Mouse (Mus musculus) fibroblast of lung, adult 2 months (primary cell): ENCODE results near the gene Cab39l.
A peak's percentile ranks its signal among the peaks of the same experiment; 100 is the strongest.

Source experiments
- DNase-seq: peaks from one replicate; pipeline ENCODE4 v3.0.0-alpha.2; 2011; ENCODE audit warnings: low read depth

The Cab39l gene

GRCm38 (mm10) chr14:59506139-59506538 is 65.4 kb downstream of the Cab39l start:
- DNase-seq, result no peak

DNA sequence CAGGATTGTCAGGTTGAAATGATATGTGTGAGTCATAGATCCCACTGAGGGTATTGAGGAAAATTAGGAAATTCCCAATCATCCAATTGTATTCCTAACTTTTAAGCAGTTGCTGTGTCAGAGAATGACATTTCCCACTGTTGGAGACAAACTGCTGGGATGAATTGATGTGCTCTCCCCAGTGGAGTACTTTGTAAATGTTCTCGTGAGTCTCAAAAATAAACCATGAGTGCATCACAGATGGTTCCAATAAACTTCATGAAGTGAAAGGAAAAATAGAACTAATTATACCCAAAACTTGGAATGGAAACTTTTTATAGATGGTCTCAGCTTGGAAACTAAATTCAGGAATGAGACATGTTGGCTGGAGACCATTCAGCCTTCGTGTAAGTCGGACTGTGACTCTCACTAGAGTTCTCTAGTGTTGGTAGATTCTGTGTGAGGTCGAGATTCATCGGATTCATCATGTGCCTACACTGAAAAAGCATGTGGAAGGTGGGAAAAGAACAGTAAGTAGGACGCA is 73.2 kb downstream of the Cab39l start:
- peak; percentile 27 for DNase-seq

- no peak for DNase-seq
These were observed 85.1 kb downstream of the Cab39l start for GRCm38 (mm10) chr14:59525843-59526242.

DNA sequence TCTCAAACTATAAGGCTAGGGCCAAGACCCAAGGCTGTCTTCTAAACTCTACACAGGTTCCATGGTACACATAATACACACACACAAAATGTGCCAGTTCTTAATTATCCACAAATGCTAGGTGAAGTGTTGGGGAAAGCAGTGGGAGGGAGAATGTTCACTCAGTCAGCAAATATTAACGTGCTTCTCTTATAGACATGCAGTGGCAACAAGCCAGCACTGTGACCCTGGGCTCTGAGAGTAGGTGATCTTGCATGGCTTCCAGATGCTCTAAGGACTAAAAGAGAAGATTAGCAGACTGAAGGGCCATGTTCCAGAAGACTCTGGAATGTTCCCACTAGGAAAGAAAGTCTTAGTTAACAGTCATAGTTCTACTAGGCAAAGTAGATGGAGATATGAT is 90.0 kb downstream of the Cab39l start:
- DNase-seq, result no peak

DNA sequence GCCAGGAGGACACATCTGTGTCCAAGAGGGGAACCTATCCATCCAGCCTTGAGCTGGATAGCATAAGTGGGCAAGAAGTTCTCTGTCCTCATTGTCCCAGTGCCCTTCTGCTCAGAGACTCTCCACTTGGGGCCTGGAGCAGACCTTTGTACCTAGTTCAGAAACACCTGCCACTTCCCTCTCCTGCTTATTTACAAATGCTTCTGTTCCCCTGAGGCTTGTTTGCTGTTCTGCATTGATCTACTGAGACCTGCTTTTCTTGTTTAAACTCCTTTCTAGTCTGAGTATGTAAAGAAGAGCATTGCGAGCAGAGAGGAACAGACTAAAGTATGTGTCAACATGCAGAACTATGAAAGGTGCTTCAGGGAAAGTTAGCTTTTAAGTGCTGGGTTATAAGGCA is 92.2 kb downstream of the Cab39l start:
- no peak for DNase-seq

GRCm38 (mm10) chr14:59533908-59534307 is 93.1 kb downstream of the Cab39l start:
- no peak for DNase-seq

DNA sequence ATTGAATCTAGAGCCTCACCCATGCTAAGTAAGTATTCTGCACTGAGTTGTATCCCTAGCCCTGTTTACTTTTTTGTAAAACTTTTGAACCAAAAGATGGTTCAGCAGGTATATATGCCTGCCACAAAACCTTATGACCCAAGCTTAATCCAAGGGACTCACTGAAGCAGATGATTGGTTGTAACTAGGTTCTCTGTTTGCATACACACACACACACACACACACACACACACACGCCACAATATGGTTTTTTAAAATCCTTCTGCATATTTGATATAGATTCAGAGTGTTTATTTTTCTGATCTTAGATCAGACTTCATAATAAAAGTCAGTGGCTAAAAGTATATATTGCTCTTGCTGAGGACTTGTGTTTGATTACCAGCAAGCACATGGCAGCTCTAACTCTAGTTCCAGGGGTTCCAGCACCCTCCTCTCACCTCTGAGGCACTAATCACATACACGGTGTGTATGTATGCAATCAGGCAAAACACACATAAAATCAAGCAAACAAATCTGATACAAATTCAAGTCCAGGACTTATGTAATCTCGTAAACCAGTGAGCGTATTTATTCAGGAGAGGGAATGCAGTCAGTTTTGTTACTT is 97.2 kb downstream of the Cab39l start:
- DNase-seq, result no peak

DNA sequence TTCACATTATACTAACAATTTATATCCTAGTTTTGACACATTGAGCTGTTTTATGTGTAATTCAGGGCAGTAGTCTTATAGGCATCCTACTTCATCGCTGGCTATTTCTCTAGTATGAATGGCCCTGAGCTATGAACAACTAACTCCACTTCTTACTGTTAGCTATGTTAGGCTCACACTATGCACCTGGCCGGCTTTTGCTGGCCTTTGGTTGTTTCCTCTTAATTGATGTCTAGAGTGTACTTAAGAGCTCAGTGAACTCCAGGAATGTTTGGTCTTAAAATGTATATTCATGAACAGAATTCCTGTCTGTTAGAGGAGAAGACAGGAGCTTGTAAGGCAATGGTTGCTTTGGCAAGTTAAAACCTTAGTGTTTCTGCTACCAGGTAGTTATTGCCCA is 99.5 kb downstream of the Cab39l start:
- no peak for DNase-seq

GRCm38 (mm10) chr14:59540761-59541160 is 100.0 kb downstream of the Cab39l start:
- no peak for DNase-seq

DNA sequence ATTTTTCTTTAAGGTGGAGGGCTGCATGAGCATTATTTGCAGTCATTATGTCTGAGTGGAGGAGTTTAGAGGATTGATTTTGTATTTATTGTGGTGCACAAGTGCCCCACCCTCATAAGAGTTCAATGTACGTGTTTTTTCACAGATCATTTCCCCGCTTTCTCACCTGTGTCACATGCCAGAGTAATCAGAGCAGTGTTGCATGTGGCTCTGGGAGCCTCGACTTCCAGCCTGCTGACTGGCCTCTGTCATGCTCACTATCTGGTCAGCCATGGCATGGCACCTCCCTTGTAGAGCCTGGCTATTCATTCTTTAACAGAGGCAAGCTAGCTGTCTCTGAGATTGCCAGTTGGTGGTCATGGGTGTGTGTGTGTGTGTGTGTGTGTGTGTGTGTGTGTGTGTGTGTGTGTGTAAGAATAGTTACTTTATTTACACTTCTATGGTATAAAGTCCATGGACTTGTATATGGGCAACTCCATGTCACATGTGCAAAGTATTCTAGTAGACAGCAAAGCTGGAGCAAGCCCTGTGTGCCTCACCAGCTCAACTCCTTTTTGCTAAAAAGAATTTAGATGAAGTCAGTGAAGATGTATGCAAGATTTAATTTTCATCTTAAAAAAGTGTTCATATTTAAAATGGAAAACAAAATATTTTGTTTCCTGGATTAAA is 102.5 kb downstream of the Cab39l start:
- DNase-seq, result no peak

DNA sequence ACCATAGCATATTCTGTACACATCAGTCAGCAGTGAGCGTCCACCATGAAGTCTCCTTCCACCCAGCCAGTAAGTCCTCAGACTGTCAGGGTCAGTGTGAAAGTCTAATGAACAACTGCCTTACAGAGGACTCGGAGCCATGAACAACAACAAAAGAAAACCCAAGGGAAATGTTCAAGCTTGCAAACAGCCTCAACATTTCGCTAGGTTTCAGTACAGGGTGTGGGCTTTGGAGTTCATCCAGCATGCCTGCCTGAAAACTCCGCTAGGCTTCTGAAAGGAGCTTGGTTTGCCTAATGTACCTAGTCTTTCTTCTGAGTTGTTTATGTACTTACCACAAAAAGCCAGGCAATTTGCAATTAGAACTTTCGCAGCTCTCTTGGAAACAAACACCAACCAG is 103.2 kb downstream of the Cab39l start:
- DNase-seq, result peak; percentile 40

DNA sequence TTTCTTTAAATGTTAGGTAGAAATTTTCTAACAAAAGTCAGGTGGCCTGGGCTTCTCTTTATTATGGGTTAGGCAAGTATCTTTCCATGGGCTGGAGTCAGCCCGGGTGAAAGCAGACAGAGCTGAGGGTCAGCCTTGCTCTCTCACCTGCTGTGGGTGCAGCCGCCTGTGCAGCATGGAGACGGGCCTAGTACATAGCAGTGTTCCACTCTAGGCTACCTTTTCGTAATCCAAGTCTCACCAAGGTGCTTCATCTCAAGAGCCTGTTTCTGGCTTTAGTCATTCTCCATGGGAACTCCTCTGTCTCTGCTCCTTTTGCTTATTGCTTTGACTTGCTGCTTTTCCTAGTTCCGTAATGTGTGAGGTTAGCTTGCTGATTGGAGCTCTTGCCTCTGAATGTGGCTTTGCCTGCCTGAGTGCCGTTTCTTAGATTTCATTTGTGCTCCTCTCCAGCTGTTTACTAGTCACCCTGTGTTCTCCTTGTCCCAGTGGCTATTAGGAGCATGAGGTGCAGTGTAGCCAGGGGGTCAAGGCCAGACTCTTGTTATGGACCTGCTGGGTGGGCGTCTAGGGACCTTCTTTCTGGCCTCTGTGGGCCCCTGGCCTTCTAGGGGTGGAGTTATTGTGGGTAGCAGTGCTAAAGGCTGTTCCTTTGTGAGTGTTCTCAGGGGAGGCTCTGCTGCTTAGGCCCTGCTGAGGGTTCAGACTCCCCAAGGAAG is 105.5 kb downstream of the Cab39l start:
- DNase-seq, result no peak

GRCm38 (mm10) chr14:59547530-59547929 is 106.8 kb downstream of the Cab39l start:
- no peak for DNase-seq

GRCm38 (mm10) chr14:59548532-59548931 is 107.8 kb downstream of the Cab39l start:
- no peak for DNase-seq

- DNase-seq, result no peak
These were observed 108.3 kb downstream of the Cab39l start for GRCm38 (mm10) chr14:59549106-59549505.

- no peak for DNase-seq
These were observed 110.1 kb downstream of the Cab39l start for GRCm38 (mm10) chr14:59550841-59551240.

DNA sequence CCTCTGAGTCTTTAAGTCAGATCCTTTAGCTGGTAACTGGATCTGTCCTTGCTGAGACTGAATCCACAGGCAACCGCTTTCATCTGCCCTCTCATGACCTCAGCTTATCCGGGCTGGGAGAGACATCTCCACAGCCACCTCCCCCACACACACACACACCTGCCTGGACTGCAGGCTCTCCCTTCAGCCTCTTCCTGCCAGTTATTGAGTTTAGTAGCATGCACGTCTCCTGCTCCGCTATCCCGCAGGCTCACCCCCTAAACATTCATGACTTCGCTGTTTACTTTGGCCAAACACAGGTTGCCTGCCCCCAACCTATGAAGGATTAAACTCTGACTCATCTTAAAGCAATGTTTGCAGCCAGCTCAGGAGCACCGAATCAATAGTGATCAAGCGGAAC is 111.2 kb downstream of the Cab39l start:
- DNase-seq, result no peak

- DNase-seq, result no peak
These were observed 113.3 kb downstream of the Cab39l start for GRCm38 (mm10) chr14:59554025-59554424.

- no peak for DNase-seq
These were observed 114.2 kb downstream of the Cab39l start for GRCm38 (mm10) chr14:59555018-59555417.

GRCm38 (mm10) chr14:59555928-59556531 is 115.3 kb downstream of the Cab39l start:
- DNase-seq, result peak; percentile 53

- no peak for DNase-seq
These were observed 116.3 kb downstream of the Cab39l start for GRCm38 (mm10) chr14:59557071-59557470.

DNA sequence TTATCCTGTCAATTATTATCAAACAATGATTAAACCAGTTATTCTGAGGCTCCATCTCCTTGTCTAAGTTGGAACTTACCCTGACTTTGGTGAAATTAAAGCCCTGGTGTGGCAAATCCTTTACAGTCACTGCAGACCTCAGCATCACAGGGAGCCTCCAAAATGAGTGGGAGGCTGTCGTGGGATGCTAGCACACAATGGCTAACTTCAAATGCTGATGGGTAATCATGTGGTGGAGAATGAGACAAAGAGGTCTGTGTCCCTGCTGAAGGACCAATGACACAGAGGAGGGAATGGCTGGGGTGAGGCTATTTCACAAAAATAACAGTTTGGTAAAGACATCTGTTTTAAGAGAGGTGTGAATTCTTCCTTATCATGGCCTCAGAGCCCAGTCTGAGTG is 117.1 kb downstream of the Cab39l start:
- DNase-seq, result no peak

- DNase-seq, result no peak
These were observed 126.0 kb downstream of the Cab39l start for GRCm38 (mm10) chr14:59566756-59567155.
